Mouse (Mus musculus) spleen, adult 2 months (tissue): Measurements from ENCODE around the gene Txndc2. TPM values are rescaled to one million over a fixed set of nuclear protein-coding genes. Genes with fewer than 3 reads are reported as not detected.

Experiments
- DNase-seq, 2 experiments: peaks; one replicate each; pipeline versions ENCODE4 v3.0.0 to v3.0.0-alpha.2; 2012 to 2021; ENCODE audit warnings: low spot score in 2 of 2, low read depth in 1 of 2
- H3K27ac ChIP-seq: fragments of 200-500 bp; 2 replicates; pipeline ENCODE4 v1.5.1; 2012; ENCODE audit warnings: low read length, inconsistent platforms; ENCODE audit not compliant: insufficient read depth
- H3K27me3 ChIP-seq: fragments of 200-500 bp; 2 replicates; pipeline ENCODE4 v1.6.1; 2012; ENCODE audit warnings: mild to moderate bottlenecking, moderate library complexity, low read length, inconsistent platforms; ENCODE audit not compliant: control insufficient read depth, insufficient read depth
- H3K36me3 ChIP-seq: fragments of 200-500 bp; 2 replicates; pipeline ENCODE4 v1.6.1; 2012; ENCODE audit warnings: mild to moderate bottlenecking, low read length, inconsistent platforms; ENCODE audit not compliant: control insufficient read depth, insufficient read depth
- H3K4me1 ChIP-seq: fragments of 200-500 bp; 2 replicates; pipeline ENCODE4 v1.6.1; 2011; ENCODE audit warnings: inconsistent platforms; ENCODE audit not compliant: control insufficient read depth, insufficient read depth, insufficient read length
- H3K4me3 ChIP-seq: fragments of 200-500 bp; 2 replicates; pipeline ENCODE4 v1.5.1; 2011; ENCODE audit warnings: mild to moderate bottlenecking, inconsistent platforms; ENCODE audit not compliant: insufficient read depth, insufficient read length; ENCODE audit errors: extremely low read depth
- CTCF ChIP-seq: fragments of 200-500 bp; IDR thresholded peaks from 2 replicates; pipeline ENCODE4 v1.5.1; 2011; ENCODE audit warnings: mild to moderate bottlenecking, inconsistent platforms; ENCODE audit not compliant: insufficient read depth, insufficient read length, insufficient replicate concordance; ENCODE audit errors: extremely low read depth
- POLR2A ChIP-seq: fragments of 200-500 bp; IDR thresholded peaks from 2 replicates; pipeline ENCODE4 v1.6.1; 2011; ENCODE audit warnings: low read depth, low read length, inconsistent platforms
- WGBS: fragments of 180-500 bp; shearing (Covaris S2); methylation state at CpG from one replicate; pipeline ENCODE4 v1.1.7; 2018; 5-methylcytosine and 5-hydroxymethylcytosine counted together
- polyA plus RNA-seq: library from polyadenylated mRNA; depleted of rRNA; stranded (reverse); fragments of >200 nt; gene quantifications from 2 replicates; pipeline ENCODE4 v1.2.3, GENCODE M21; 2012; rRNA removed

Gene Txndc2
- not detected in 2 replicates for polyA plus RNA-seq

GRCm38 (mm10) chr17:65641734-65642218 lies at the start of gene Txndc2:
TSS of gene Txndc2 (minus strand) at chr17:65642168.
- Histone ChIP-seq H3K36me3 (no peaks in the 10 kb centered on the region), H3K4me3 (no peak within 1 kb of the TSS), H3K27me3 (no peaks in the 10 kb centered on the region), H3K27ac (no peak within 1 kb of the TSS), H3K4me1 (no peaks in the 10 kb centered on the region)
- DNase-seq = no peak
- 90% methylated on average over 11 of the region's 11 CpGs for WGBS
- TF ChIP-seq CTCF = no peak
- TF ChIP-seq POLR2A = no peak

GRCm38 (mm10) chr17:65683731-65684130 lies 41.8 kb upstream of the Txndc2 start:
- H3K4me1 ChIP-seq = no peaks in the 10 kb centered on the region
- TF ChIP-seq CTCF = no peak
- no peak for TF ChIP-seq POLR2A
- WGBS = 75% methylated on average over 2 of the region's 2 CpGs

GRCm38 (mm10) chr17:65683316-65683715 lies 41.3 kb upstream of the Txndc2 start:
- TF ChIP-seq CTCF (no peak), POLR2A (no peak)
- DNase-seq = no peak
- H3K4me3 ChIP-seq = no peak overlapping the region
- WGBS = 90% methylated on average over 3 of the region's 3 CpGs
- H3K36me3 ChIP-seq = no peaks in the 10 kb centered on the region
- H3K4me1 ChIP-seq = no peaks in the 10 kb centered on the region
- no peak overlapping the region for H3K27ac ChIP-seq
- H3K27me3 ChIP-seq = no peaks in the 10 kb centered on the region

More at GRCm38 (mm10) chr17:65683731-65684130, 41.8 kb upstream of the Txndc2 start:
- no peak overlapping the region for H3K27ac ChIP-seq
- H3K4me3 ChIP-seq = no peak overlapping the region
- no peak for DNase-seq
- no peaks in the 10 kb centered on the region for H3K36me3 ChIP-seq
- H3K27me3 ChIP-seq = no peaks in the 10 kb centered on the region

GRCm38 (mm10) chr17:65682071-65682680 lies 40.2 kb upstream of the Txndc2 start:
- DNase-seq = no peak
- Histone ChIP-seq H3K4me3 (no peak overlapping the region), H3K36me3 (no peaks in the 10 kb centered on the region), H3K4me1 (no peaks in the 10 kb centered on the region), H3K27me3 (no peaks in the 10 kb centered on the region), H3K27ac (no peak overlapping the region)
- TF ChIP-seq CTCF (no peak), POLR2A (no peak)
- WGBS = 91% methylated on average over 5 of the region's 5 CpGs

- no peak overlapping the region for H3K4me3 ChIP-seq
- no peaks in the 10 kb centered on the region for H3K27me3 ChIP-seq
- no peak for TF ChIP-seq CTCF
- TF ChIP-seq POLR2A = no peak
- H3K4me1 ChIP-seq = no peaks in the 10 kb centered on the region
- no peak for DNase-seq
- H3K27ac ChIP-seq = no peak overlapping the region
- WGBS = 87% methylated on average over 6 of the region's 6 CpGs
- no peaks in the 10 kb centered on the region for H3K36me3 ChIP-seq
Measured at GRCm38 (mm10) chr17:65681516-65681915, 39.5 kb upstream of the Txndc2 start.

GRCm38 (mm10) chr17:65680801-65681412 lies 38.9 kb upstream of the Txndc2 start:
- H3K27me3 ChIP-seq = no peaks in the 10 kb centered on the region
- no peak for TF ChIP-seq CTCF
- H3K36me3 ChIP-seq = no peaks in the 10 kb centered on the region
- 80% methylated on average over 2 of the region's 2 CpGs for WGBS
- H3K27ac ChIP-seq = no peak overlapping the region
- no peaks in the 10 kb centered on the region for H3K4me1 ChIP-seq
- H3K4me3 ChIP-seq = no peak overlapping the region
- DNase-seq = no peak

GRCm38 (mm10) chr17:65679806-65680446 lies 38.0 kb upstream of the Txndc2 start:
- no peak overlapping the region for H3K27ac ChIP-seq
- H3K36me3 ChIP-seq = no peaks in the 10 kb centered on the region
- WGBS = 63% methylated on average over 14 of the region's 14 CpGs
- no peaks in the 10 kb centered on the region for H3K27me3 ChIP-seq
- peaks cover 4% of the 10 kb centered on the region; the same call in 1 of the 2 replicates for H3K4me1 ChIP-seq
- H3K4me3 ChIP-seq = no peak overlapping the region
- DNase-seq = no peak
- TF ChIP-seq CTCF = no peak
- no peak for TF ChIP-seq POLR2A
